Mouse (Mus musculus): Measurements from ENCODE around the gene Mip.
A peak's percentile ranks its signal among the peaks of the same experiment; 100 is the strongest.
"Not testable (repeated sequence)": the region's sequence is repeated elsewhere in the genome, so short reads cannot be mapped to it uniquely, and the experiment has no call there.

Gene Mip

DNA sequence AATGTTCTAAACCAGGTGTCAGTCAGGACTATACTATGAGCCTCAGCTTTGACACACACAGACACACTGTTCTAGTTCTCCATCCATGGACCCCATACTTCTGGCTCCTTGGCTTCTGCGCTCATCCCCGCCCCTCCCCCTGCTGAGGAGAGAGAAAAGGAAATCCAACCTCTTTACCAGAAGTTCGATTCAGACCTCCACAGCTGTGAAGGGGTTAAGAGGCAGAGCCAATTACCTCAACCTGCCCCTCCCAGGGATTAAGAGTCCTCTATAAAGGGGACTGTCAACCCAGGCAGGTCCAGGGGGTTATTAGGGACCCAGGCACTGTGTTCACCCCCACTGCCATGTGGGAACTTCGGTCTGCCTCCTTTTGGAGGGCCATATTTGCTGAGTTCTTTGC lies at the start of gene Mip:
Gene Mip, plus strand, starts transcription at position 301 of the 400 bp plus-strand sequence.
- DNase-seq (ENCODE audit: low read depth, low spot score): no peak

DNA sequence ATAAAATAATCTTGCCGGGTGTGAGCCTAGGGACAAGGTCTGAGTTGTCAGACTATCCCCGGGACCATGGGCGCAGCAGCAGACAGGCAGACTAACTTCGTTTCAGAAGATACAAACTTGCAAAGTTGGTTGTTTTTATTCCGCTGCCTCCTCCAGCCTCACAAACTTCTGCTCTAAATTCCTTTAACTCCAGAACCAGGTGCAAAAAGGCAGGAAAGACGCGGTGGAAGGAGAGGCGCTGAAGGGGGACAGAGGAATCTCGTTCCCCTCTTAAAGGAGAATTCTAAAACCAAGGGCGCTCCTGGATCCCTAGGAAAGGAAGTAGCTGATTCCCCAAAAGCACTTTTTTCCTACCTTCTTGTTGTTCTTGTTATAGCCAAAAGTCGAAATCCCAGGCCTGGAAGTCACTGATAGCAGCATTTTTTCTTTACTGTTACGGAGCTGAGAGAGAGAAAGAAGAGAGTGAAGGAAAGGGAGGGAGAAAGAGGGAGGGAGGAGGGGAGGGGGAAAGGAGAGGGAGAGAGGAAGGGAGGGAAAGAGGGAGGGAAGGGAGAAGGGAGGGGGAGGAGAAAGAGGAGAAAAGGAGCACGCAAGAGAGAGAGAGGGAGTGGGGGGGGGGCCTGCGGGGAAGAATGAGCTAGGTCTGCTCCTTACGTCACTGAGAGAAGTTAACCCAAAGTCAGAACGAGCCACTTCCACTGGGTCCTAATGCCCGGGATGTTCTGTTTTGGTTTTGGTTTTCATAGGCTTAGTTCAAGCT lies 49.5 kb upstream of the Mip start:
- DNase-seq (ENCODE audit: low read depth, low spot score): no peak

GRCm38 (mm10) chr10:128177316-128177715 lies 48.3 kb upstream of the Mip start:
- DNase-seq (ENCODE audit: low read depth, low spot score): no peak

DNA sequence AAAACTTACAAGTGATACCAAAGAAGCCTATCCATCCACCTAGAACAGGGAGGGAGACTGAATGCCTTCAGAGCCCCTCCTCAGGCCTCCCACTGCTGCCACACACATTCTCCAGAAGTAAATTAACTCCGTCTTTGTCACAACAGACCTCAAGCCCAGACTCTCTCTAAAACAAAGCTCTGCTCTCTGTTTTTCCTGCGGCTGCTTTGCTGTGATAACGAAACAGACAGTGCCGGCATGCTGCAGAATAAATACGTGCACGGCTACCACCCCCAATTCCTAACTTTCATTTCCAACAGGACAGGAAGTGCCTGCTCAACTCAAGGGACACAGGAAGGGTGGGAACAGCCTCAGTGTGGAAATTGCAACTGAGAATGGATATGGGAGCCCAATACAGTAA lies 45.6 kb upstream of the Mip start, which contains the start of gene Rbms2:
Gene Rbms2, minus strand, starts transcription at position 309 of the 400 bp plus-strand sequence.
- DNase-seq (ENCODE audit: low read depth, low spot score): no peak

DNA sequence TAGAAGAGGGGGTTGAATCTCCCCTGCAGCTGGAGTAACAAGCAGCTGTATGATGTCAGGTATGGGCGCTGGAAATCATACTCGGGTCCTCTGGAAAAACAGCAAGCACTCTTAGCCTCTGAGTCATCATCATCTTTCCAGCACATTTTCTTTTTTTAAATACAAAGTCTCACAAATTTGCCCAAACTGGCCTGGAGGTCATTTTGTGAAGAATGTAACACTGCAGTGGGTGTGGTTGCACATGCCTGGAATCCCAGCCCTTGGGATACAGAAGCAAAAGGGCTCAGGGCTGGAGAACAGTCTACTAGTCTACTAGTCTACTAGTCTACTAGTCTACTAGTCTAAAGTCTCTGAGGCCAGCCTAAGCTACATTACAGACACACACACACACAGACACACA lies 41.3 kb upstream of the Mip start:
- DNase-seq (ENCODE audit: low read depth, low spot score): no peak

DNA sequence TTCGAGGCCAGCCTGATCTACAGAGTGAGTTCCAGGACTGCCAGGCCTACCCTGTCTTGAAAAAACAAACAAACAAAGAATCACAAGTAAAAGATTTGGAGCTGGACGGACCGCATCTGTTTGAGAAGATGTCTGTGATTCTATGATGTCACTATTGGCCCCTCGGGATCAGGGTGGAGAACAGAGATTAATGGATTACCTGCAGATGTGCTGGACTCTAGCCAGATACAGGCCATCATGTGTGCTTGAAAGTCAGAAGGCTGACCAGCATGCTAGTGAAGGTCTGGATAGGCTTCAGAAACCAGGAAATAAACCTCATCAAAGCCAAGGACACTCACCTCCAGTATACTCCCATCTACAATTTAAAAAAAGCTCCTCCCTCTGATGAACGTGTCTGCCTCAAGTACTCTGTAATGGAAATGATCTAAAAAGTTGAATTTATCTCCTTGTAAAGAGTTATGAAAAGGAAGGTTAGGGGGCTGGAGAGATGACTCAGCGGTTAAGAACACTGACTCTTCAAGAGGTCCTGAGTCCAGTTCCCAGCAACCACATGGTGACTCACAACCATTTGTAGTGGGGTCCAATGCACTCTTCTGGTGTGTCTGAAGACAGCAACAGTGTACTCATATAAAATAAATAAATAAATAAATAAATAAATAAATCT lies 40.2 kb upstream of the Mip start:
- DNase-seq (ENCODE audit: low read depth, low spot score): no peak

DNA sequence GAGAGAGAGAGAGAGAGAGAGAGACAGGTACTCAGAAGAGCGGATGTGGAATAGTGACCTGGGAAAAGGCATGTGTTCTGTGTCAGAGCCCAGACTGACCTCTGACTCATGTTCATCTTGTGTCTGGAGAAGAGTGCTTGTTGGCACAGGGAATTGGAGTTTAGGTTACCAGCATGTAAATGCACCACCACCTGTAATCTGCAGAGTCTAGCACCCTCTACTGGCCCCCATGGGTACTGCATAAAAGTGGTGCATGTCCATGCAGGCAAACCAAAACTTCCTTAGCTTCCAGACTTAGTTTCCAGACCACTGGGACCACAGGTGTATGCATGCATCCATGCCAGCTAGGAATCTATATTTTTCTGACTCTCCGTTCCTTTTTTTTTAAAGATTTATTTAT lies 39.7 kb upstream of the Mip start:
- peak; percentile 90 for DNase-seq (ENCODE audit: low read depth, low spot score)

DNA sequence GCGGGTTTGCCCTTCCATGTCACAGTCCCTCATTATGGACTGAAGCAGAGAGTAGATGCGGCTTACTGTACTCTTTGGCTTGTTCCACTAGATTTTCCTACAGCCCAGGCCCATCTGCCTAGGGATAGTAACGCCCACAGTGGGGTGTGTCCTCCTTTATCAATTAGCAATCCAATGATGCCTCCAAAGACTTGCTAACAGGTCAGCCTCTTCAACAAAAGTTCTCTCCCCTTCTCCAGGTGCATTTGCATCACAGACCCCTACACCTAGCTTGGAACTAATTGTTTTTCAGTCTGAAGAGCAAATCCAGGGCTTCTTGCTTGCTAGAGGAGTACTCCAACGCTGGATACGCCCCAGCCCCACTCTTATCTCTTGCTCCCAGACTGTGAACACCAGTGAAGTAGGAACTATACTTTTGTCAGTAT lies 38.4 kb upstream of the Mip start:
- peak; percentile 72 for DNase-seq (ENCODE audit: low read depth, low spot score)

- peak; percentile 77 for DNase-seq (ENCODE audit: low read depth, low spot score)
These were observed 37.3 kb upstream of the Mip start for GRCm38 (mm10) chr10:128188242-128188877.

GRCm38 (mm10) chr10:128191472-128191871 lies 34.2 kb upstream of the Mip start:
- no peak for DNase-seq (ENCODE audit: low read depth, low spot score)

GRCm38 (mm10) chr10:128192030-128192766 lies 33.4 kb upstream of the Mip start:
- DNase-seq (ENCODE audit: low read depth, low spot score): not testable (repeated sequence)

GRCm38 (mm10) chr10:128193113-128193512 lies 32.5 kb upstream of the Mip start:
- DNase-seq (ENCODE audit: low read depth, low spot score): no peak

DNA sequence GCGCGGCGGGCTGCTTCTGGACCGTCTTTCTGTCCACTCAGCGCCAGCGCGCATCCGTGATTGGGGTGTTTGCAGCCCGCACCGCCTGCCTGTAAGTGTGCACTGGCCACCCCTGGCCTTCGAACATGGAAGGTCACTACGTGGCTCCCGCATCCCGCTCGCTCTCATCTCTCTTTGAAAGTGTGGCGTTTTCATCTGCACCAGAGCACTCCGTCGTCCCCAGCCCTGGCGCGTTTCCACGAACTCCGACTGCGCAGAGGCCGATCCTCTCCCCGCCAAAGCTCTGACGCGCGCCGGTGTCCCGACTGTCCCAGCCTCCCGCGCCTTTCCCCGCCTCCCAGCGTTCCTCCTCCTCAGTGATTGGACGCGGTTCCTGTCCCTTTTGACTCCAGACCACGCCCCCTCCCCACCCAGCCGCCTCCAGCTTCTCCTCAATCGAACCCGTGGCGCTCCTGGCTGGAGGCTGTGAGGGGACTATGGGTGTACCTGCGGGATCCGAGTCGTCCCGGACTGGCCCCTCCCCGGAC lies 31.6 kb upstream of the Mip start, which contains the start of gene Gls2:
Gene Gls2, plus strand, starts transcription at position 434 of the 527 bp plus-strand sequence.
- DNase-seq (ENCODE audit: low read depth, low spot score): peak; percentile 88

DNA sequence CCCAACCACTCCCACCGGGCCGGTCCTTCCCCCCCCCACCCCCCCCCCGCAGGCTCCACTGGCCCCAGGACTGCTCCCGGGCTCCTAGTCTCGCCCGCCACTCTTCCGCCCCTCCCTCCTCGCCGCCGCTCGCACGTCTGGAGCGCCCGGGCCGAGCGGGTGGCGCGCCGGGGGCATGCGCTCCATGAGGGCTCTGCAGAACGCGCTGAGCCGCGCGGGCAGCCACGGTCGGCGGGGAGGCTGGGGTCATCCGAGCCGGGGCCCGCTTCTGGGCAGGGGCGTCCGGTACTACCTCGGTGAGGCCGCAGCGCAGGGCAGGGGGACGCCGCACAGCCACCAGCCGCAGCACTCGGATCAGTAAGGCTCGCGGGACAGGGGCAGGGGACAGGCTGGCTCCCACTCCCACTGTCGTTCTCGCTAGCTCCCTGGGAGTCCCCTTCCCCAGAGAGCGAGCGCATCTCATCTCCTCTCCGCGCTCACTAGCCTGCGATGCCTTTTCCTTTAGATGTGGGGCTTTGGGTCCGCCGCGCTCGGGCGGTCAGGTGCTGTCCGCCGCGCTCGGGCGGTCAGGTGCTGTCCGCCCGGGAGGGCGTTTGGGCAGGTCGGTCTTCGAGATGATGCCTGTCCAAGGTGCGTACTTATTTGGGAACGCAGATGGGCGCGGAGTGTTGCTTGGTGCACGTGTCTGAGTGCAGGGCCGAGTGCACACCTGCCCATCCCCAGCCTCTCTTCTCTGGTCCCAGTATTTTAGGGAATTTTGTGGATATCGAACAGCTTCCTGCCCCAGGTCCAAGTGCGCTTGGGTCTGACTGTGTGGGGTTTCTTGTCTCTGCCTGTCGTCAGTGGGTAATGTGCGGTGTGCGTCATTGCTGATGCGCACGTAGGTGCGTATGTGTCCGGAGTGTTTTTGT lies 30.8 kb upstream of the Mip start:
- DNase-seq (ENCODE audit: low read depth, low spot score): no peak

DNA sequence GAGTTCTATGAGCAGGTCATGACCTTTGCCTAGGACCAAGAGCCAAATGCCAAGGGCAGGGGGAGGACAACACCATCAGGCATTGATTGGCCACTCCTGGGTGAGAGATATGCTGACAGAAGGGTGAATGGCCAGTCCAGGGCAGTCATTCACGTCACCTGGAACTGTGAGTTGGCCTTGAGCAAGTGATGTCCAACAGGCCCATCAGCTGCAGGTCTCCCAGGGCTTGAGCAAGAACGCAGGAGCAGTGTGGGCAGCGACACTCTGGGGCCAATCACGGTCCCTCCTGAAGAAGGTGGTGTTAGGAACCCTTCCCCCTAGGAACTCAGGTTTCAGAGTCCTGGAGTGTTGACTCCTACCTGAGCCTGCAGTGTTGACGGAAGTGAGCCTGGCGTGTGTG lies 23.8 kb upstream of the Mip start:
- DNase-seq (ENCODE audit: low read depth, low spot score): no peak

DNA sequence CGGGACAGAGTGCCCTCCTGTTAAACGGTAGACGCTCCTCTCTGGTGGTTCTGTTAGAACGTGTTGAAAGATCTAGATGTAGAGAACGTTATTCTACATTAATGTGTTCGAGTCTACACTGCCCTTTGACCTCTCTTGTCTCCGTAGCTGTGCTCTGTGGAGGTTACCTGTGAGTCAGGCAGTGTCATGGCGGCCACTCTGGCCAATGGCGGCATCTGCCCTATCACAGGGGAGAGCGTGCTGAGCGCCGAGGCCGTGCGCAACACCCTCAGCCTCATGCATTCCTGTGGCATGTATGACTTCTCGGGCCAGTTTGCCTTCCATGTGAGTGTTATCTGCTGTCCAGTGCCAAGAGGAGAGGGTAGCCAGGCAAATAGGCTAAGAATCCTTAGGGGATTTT lies 20.7 kb upstream of the Mip start:
- DNase-seq (ENCODE audit: low read depth, low spot score): no peak

GRCm38 (mm10) chr10:128208326-128208725 lies 17.3 kb upstream of the Mip start:
- no peak for DNase-seq (ENCODE audit: low read depth, low spot score)

GRCm38 (mm10) chr10:128209311-128210009 lies 16.2 kb upstream of the Mip start:
- no peak for DNase-seq (ENCODE audit: low read depth, low spot score)

DNA sequence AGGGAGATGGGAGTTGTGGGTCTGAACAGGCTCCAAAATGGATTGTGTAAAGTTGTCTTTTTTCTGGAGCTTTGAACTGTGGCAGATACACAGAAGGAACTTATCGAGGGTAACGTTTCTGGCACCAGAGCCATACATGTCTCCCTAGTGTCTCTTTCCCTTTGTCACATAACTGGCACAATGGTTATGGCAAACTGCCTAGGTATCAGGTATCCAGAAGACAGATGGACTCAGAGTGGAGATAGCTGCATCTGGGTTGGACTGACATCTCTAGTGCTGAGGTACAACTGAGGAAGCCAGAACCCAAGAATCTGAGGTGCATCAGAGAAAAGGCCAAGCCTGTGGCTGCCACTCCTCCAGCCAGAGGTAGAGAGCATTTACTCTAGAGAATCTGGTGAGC lies 15.5 kb upstream of the Mip start:
- no peak for DNase-seq (ENCODE audit: low read depth, low spot score)

DNA sequence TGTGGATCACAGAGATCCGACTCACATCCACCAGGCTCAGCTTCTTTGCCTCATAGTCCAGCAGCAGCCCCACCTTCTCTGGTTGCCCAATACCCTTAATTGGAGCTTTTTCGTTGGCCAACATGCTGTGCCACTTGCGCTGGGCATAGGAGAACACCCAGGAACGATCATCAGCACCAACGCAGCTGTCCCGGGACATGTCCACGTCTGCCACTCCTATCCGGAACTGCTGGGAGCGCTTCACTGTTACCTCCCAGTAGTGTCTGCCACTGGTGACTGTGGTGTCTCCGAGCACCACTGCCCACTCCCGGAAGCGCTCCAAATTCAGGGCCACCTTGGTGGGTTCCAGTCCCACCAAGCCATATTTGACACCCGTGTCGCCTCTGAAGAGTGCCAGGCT lies 14.7 kb upstream of the Mip start:
- no peak for DNase-seq (ENCODE audit: low read depth, low spot score)
